Mouse (Mus musculus) small intestine, adult 2 months (tissue): ENCODE data around the gene Taf1a. TPM values are rescaled to one million over a fixed set of nuclear protein-coding genes. Genes with fewer than 3 reads are reported as not detected.

ENCODE experiments used
- H3K27ac ChIP-seq: fragments of 200-500 bp; 2 replicates; pipeline ENCODE4 v1.5.1; 2012; ENCODE audit warnings: low read depth, low read length, control low read depth, inconsistent platforms; ENCODE audit not compliant: insufficient read depth
- H3K27me3 ChIP-seq: fragments of 200-500 bp; 2 replicates; pipeline ENCODE4 v1.6.1; 2012; ENCODE audit warnings: mild to moderate bottlenecking, moderate library complexity, low read length, inconsistent platforms; ENCODE audit not compliant: control insufficient read depth, insufficient read depth
- H3K36me3 ChIP-seq: fragments of 200-500 bp; 2 replicates; pipeline ENCODE4 v1.6.1; 2012; ENCODE audit warnings: mild to moderate bottlenecking, low read length, control low read depth, inconsistent platforms; ENCODE audit not compliant: control insufficient read depth, insufficient read depth
- H3K4me1 ChIP-seq: fragments of 200-500 bp; 2 replicates; pipeline ENCODE4 v1.6.1; 2012; ENCODE audit warnings: low read length, inconsistent platforms, mixed read lengths; ENCODE audit not compliant: control insufficient read depth, insufficient read depth, insufficient read length
- H3K4me3 ChIP-seq: fragments of 200-500 bp; 2 replicates; pipeline ENCODE4 v1.5.1; 2012; ENCODE audit warnings: low read depth, mild to moderate bottlenecking, control low read depth, inconsistent platforms, low read length, moderate library complexity
- CTCF ChIP-seq: fragments of 200-500 bp; IDR thresholded peaks from 2 replicates; pipeline ENCODE4 v1.5.1; 2012; ENCODE audit warnings: low read depth, mild to moderate bottlenecking, control low read depth, inconsistent platforms, low read length, moderate library complexity, mixed read lengths; ENCODE audit not compliant: insufficient replicate concordance, insufficient read length; ENCODE audit errors: extremely low read depth
- POLR2A ChIP-seq: fragments of 200-500 bp; IDR thresholded peaks from 2 replicates; pipeline ENCODE4 v1.6.1; 2012; ENCODE audit warnings: low read depth, mild to moderate bottlenecking, control low read depth, inconsistent platforms, low read length, moderate library complexity
- WGBS: fragments of 180-500 bp; shearing (Covaris S2); methylation state at CpG from one replicate; pipeline ENCODE4 v1.1.7; 2018; 5-methylcytosine and 5-hydroxymethylcytosine counted together
- polyA plus RNA-seq: library from polyadenylated mRNA; depleted of rRNA; stranded (reverse); fragments of >200 nt; gene quantifications from 2 replicates; pipeline ENCODE4 v1.2.3, GENCODE M21; 2012; rRNA removed

The Taf1a gene
- polyA plus RNA-seq, 1 experiment = 1.5 TPM

DNA sequence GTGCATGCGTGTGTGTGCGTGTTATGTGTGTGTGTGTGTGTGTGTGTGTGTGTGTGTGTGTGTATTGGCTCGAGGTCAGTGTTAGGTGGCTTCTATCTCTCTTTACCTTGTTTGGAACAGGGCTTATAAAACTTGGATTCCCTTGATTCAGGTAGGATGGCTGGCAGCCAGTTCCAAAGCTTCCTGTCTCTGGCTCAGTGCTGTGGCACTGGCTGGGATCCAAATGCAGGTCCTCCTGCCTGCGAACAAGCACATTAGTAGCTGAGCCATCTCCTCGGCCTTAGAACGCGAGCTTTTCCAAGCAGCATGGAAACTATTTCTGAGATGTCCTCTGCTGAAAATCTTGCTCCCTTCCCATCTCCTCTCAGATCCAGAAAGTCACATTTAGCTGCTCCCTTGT, 31.0 kb downstream of the Taf1a start:
- H3K27ac ChIP-seq = no peak overlapping the region
- H3K36me3 ChIP-seq = no peaks in the 10 kb centered on the region
- peaks cover 5% of the 10 kb centered on the region; the same call in 1 of the 2 replicates for H3K4me1 ChIP-seq
- no peak for TF ChIP-seq CTCF
- TF ChIP-seq POLR2A = no peak
- 28% methylated on average over 7 of the region's 7 CpGs for WGBS
- no peaks in the 10 kb centered on the region for H3K27me3 ChIP-seq
- no peak overlapping the region for H3K4me3 ChIP-seq

DNA sequence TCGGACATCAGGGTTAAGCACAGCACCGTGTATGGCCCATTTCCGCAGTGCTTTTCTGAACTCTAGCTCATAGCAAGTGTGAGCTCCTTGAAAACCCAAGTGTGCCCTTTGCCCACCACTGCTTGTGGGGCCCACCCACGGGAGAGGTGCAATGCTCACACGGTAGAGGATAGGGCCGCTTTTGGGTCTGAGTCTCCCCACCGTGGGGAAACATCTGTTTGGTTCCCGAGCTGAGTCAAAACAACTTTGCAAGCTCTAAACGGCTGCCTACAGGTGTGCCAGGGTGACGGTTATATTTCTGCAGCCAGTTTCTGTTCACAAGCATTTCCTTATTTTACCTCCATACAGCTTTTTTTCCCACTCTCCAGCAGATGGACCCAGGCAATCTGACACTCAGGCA, 31.5 kb downstream of the Taf1a start:
- no peak for TF ChIP-seq CTCF
- TF ChIP-seq POLR2A = no peak
- H3K27me3 ChIP-seq = no peaks in the 10 kb centered on the region
- no peaks in the 10 kb centered on the region for H3K36me3 ChIP-seq
- H3K4me3 ChIP-seq = no peak overlapping the region
- H3K27ac ChIP-seq = no peak overlapping the region
- H3K4me1 ChIP-seq = peaks cover 5% of the 10 kb centered on the region; the same call in 1 of the 2 replicates
- 34% methylated on average over 10 of the region's 10 CpGs for WGBS

DNA sequence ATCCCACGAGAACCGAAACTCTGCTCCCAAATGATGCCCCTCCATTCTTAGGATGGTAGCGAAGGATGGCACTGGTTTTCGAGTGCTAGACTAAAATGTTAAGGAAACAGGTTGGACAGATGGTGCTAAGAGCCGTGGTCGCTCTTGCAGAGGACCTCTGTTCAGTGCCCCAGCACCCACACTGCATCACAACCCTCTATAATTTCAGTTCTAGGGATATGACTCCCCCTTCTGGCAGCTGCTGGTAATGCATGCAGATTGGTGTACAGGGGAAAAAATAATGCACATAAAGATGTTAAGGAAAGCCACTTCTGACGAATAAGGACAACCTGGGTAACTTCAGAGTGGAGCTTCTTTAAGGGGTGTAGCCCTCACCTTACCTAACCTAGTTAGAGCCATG, 35.3 kb downstream of the Taf1a start:
- no peaks in the 10 kb centered on the region for H3K36me3 ChIP-seq
- no peak overlapping the region for H3K27ac ChIP-seq
- H3K4me1 ChIP-seq = peaks cover 5% of the 10 kb centered on the region; the same call in 1 of the 2 replicates
- WGBS = 93% methylated on average over 7 of the region's 7 CpGs
- H3K4me3 ChIP-seq = no peak overlapping the region
- no peaks in the 10 kb centered on the region for H3K27me3 ChIP-seq
- TF ChIP-seq CTCF (no peak; the same call in 1 of the 2 replicates), POLR2A (no peak)

DNA sequence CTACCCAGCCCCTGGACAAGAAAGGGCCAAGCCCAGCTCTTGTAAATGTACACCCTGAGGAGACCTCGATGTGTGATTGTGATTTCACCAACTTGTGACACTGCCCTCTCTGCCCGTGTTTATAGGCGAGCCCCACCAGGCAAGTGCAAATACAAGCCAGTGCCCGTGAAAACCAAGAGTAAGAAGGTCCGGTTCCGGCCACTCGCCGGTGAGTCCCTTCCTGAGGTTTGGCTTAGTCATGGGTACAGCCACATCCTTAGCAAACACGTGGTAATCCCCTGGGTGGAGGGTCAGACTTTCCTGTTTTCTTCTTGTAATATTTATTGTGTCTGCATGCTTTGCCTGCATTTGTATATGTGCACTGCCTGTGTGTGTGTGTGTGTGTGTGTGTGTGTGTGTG, 46.1 kb downstream of the Taf1a start:
- Histone ChIP-seq H3K27ac (no peak overlapping the region), H3K36me3 (no peaks in the 10 kb centered on the region), H3K27me3 (no peaks in the 10 kb centered on the region), H3K4me1 (peaks cover 11% of the 10 kb centered on the region), H3K4me3 (no peak overlapping the region)
- WGBS = 78% methylated on average over 9 of the region's 9 CpGs
- TF ChIP-seq POLR2A = no peak
- TF ChIP-seq CTCF = no peak

DNA sequence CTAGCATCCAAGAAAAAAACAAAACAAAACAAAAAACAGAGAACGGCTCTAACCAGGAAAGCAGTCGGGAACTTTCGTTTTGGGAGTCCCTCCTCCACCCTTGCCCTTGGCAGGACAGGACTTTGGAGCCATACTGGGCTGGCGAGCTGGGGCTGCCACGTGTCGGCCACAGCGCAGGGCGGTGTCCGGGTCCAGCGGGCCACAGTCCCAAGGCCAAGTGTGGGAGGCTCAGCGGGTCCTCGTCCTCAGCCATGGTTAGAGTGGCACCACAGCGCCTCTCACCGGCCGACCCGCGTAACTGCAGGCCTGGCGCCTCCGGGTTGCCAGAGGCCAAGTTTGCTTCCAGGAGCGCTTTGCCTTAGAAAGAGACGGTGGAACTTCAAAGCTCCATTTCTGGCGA, 50.3 kb downstream of the Taf1a start:
- H3K4me3 ChIP-seq = peak overlapping the region; percentile 27
- H3K36me3 ChIP-seq = no peaks in the 10 kb centered on the region
- peaks cover 17% of the 10 kb centered on the region for H3K4me1 ChIP-seq
- H3K27me3 ChIP-seq = no peaks in the 10 kb centered on the region
- no peak for TF ChIP-seq POLR2A
- TF ChIP-seq CTCF = peak; percentile 89
- 10% methylated on average over 22 of the region's 22 CpGs for WGBS
- H3K27ac ChIP-seq = peak overlapping the region; percentile 56

DNA sequence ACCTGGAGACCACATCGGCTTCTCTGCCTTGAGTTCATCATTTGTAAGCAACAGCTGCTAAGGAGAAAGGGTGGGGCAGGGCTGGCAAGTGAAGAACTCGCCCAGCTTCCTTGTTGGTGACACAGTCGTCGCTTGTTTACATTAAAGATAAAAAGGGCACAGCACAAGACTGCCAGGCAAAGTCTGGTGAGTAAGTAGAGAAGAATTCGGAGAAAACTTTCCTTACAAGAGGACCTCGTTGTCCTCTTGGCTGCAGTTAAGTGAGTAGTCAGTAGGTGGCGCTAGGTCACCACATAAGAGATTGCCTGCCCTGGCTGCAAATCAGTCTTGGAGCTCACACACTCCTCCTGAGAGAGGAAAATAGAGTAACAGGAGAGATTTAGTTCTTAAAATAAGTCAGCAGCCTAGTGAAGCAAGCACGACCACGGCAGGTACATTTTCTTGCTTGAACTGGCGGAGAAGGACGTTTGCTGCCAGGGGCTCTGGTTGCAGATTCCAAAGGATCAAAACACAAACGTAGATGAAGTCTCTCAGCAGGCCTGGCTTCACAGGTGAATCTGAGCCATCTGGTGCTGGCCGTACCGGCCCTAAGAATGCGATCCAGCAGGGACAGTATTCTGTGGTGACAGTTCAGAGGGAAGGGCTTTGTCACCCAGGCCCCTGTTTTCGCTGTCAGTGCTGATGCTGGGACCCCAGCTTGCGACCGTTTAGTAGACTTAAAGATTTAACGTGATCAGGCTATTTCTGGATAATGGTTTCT, 53.4 kb downstream of the Taf1a start:
- Histone ChIP-seq H3K4me1 (peaks cover 17% of the 10 kb centered on the region), H3K4me3 (no peak overlapping the region), H3K36me3 (no peaks in the 10 kb centered on the region), H3K27ac (peak overlapping the region; percentile 54; the same call in 1 of the 2 replicates), H3K27me3 (no peaks in the 10 kb centered on the region)
- 23% methylated on average over 19 of the region's 19 CpGs for WGBS
- TF ChIP-seq CTCF (peak; percentile 84; the same call in 1 of the 2 replicates), POLR2A (no peak)

DNA sequence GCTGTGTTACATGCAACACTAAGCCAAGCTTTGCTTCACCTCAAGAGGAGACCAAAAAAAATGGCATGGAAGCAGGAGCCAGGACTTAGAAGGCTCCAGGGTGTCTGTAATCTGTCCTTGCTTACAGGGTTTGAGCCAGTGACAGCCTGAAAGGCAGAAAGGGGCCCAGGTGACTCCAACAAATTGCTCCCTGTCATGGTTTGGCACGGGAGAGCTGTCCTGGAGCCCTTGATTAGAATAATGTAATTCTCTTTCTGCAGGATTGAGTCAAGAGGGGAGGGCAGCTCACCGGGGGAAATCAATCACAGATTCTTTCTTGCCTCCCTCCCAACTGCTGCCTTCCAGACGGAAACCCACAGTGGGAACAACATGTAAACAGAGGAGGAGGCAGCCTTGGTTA, 64.3 kb downstream of the Taf1a start:
- Histone ChIP-seq H3K36me3 (no peaks in the 10 kb centered on the region), H3K27ac (no peak overlapping the region), H3K4me3 (no peak overlapping the region), H3K27me3 (no peaks in the 10 kb centered on the region), H3K4me1 (no peaks in the 10 kb centered on the region)
- 44% methylated on average over 3 of the region's 3 CpGs for WGBS
- TF ChIP-seq CTCF (no peak), POLR2A (no peak)

Other genes with a start within 250 kb of the Taf1a start
- gene Disp1, start 167.5 kb upstream of the Taf1a start, polyA plus RNA-seq = 6.3 and 7.5 TPM in 2 replicates
- gene Aida, start 92.4 kb upstream of the Taf1a start, polyA plus RNA-seq = 2.7 and 5.4 TPM in 2 replicates
- gene Brox, start 91.7 kb upstream of the Taf1a start, polyA plus RNA-seq = 5.8 and 12.5 TPM in 2 replicates
- gene Mia3, start 19.4 kb upstream of the Taf1a start, polyA plus RNA-seq = 25.7 and 49.8 TPM in 2 replicates
- 0.10 and 0.15 TPM in 2 replicates for gene Hhipl2, start 29.2 kb downstream of the Taf1a start, polyA plus RNA-seq